Mouse (Mus musculus): ENCODE data around the gene Gm48552. TPM values are rescaled to one million over a fixed set of nuclear protein-coding genes. Genes with fewer than 3 reads are reported as not detected.
A peak's percentile ranks its signal among the peaks of the same experiment; 100 is the strongest.

Gm48552 gene
- not detected in 2 replicates for polyA plus RNA-seq (2012; ENCODE audit: insufficient read depth, insufficient read length, low replicate concordance, missing spikeins)

- H3K4me1 ChIP-seq (ENCODE audit: control insufficient read depth, insufficient read depth, low read length), result peaks cover 22% of the 10 kb centered on the region
- WGBS, result 75% methylated on average over 5 of the region's 5 CpGs
- H3K4me3 ChIP-seq (ENCODE audit: insufficient read depth, low read depth, low read length), result no peak within 1 kb of the TSS
- TF ChIP-seq POLR2A (IDR thresholded peaks at IDR 0.05; ENCODE audit: insufficient read depth, low read depth, low read length), result no peak
- no peak for TF ChIP-seq CTCF (IDR thresholded peaks at IDR 0.05; ENCODE audit: insufficient read depth, low read depth, low read length)
- H3K27ac ChIP-seq (ENCODE audit: insufficient read depth, low read depth, low read length), result no peak within 1 kb of the TSS
Measured at GRCm38 (mm10) chr10:81388505-81389055, at the start of gene Gm48552. TSS of gene Gm48552 (plus strand) at chr10:81389005.

DNA sequence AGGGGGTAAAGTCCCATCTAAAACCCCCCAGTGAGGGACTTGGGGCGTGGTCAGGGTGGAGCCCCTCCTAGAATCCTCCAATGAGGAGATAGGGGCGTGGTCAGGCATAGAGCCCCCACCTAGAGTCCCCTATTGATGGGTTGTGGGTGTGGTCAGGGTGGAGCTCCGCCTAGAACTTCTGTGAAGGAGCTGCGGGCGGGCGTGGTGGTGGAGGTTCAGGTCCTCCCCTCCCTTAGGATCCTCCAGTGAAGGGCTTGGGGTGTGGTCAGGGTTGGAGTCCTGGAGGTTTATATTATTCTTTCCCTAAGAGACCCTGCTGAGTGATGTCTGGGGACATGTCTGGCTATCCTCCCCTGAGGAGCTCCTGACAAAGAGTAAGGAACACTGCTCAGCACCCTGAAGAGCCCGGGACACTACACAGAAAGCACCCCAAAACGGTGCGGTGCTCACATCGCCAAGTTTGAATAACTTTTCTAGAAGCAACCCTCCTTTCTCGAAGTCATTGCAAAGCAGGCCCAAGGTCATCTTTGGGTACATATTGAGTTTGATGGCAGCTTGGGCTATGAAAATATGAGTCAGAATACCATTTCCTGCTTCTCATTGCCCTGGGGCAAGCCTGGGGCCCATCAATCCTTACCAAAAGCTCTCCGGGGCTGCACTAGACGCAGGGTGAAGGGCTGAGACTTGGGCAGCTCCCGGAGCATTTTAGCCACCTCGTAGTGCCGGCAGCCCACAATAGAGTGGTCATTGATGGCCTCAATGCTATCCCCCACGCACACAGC is 48.1 kb upstream of the Gm48552 start:
- WGBS, result 49% methylated on average over 17 of the region's 17 CpGs
- no peak overlapping the region for H3K4me3 ChIP-seq (ENCODE audit: insufficient read depth, low read depth, low read length)
- H3K4me1 ChIP-seq (ENCODE audit: control insufficient read depth, insufficient read depth, low read length), result peaks cover 9% of the 10 kb centered on the region
- TF ChIP-seq POLR2A (IDR thresholded peaks at IDR 0.05; ENCODE audit: insufficient read depth, low read depth, low read length), result no peak
- no peak for TF ChIP-seq CTCF (IDR thresholded peaks at IDR 0.05; ENCODE audit: insufficient read depth, low read depth, low read length)
- no peak overlapping the region for H3K27ac ChIP-seq (ENCODE audit: insufficient read depth, low read depth, low read length)

DNA sequence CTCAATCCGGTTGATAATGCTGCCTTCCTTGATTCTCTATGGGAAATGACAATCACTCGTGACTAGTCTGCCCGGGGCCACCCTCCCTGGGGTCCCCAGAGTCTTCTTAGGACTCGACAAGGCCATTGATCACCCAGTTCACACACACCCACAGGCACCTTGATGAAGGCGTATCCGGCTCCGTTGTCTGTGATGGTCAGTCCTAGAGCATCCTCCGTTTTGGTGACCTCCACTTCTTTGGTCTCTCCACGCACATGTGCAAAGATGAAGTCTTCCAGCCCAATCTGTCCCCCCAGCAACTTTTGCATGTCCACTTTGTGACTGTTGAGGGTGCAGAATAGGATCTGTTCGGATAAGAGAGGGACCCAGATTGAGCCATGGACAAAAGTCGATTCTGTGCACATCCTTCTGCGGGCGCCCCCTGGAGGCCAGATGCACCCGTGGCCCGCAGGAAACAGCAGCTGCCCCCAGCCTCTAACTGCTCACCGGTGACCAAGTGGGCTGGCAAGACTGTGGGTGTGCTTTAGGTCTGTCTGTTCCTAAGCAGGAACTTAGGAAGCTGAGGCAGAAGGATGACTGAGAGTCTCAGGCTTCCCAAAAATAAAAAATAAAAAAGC is 47.4 kb upstream of the Gm48552 start:
- 38% methylated on average over 16 of the region's 16 CpGs for WGBS
- Histone ChIP-seq H3K27ac (ENCODE audit: insufficient read depth, low read depth, low read length) (no peak overlapping the region), H3K4me3 (ENCODE audit: insufficient read depth, low read depth, low read length) (no peak overlapping the region), H3K4me1 (ENCODE audit: control insufficient read depth, insufficient read depth, low read length) (peaks cover 8% of the 10 kb centered on the region)
- TF ChIP-seq POLR2A (IDR thresholded peaks at IDR 0.05; ENCODE audit: insufficient read depth, low read depth, low read length) (no peak), CTCF (IDR thresholded peaks at IDR 0.05; ENCODE audit: insufficient read depth, low read depth, low read length) (peak; percentile 81)

DNA sequence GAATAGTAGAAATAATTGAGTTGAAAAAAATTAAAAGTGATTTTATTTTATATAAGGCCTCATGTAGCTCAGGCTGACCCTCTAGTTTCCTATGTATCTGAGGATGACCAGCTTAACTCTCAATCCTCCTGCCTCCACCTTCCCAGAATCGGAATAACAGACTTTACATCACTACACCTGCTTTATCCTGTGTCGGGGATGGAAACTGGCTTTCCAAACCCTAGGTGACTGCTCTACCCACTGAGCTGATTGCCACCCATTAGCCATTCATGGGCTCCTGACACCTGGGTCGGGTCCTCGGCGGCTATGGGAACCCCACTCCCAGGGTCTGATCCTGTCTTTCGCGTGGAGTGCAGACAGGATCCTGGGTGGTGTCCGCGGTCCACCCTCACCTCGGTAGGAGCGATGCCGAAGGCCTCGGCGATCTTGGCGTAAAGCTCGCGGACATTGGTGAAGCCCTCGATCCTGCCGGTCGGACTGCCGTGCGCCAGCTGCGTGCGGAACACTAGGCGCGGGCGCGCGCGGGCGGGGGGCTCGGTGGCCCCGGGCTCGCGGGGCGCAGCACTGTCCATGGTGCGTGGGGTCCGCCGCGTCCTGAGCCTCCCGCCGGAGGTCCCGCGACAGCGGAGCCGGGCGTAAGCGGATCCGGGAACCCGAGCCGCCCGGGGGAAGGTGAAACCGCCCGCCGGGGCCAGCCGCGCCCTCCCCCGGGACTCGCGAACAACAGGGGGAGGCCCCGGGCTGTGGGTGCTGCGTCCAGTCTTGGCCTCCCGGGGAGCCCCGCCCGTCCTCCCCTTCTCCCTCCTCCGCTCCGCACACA is 45.9 kb upstream of the Gm48552 start, which contains the start of gene Gipc3:
TSS of gene Gipc3 (minus strand) at position 581 of the 820 bp plus-strand sequence.
- Histone ChIP-seq H3K27ac (ENCODE audit: insufficient read depth, low read depth, low read length) (no peak within 1 kb of the TSS), H3K4me3 (ENCODE audit: insufficient read depth, low read depth, low read length) (peak within 1 kb of the TSS; percentile 29), H3K4me1 (ENCODE audit: control insufficient read depth, insufficient read depth, low read length) (peaks cover 18% of the 10 kb centered on the region)
- WGBS, result 6% methylated on average over 67 of the region's 67 CpGs
- TF ChIP-seq POLR2A (IDR thresholded peaks at IDR 0.05; ENCODE audit: insufficient read depth, low read depth, low read length), result no peak
- no peak for TF ChIP-seq CTCF (IDR thresholded peaks at IDR 0.05; ENCODE audit: insufficient read depth, low read depth, low read length)

GRCm38 (mm10) chr10:81344421-81345161 is 44.2 kb upstream of the Gm48552 start:
- H3K27ac ChIP-seq (ENCODE audit: insufficient read depth, low read depth, low read length), result no peak overlapping the region
- 51% methylated on average over 8 of the region's 8 CpGs for WGBS
- H3K4me3 ChIP-seq (ENCODE audit: insufficient read depth, low read depth, low read length), result no peak overlapping the region
- TF ChIP-seq POLR2A (IDR thresholded peaks at IDR 0.05; ENCODE audit: insufficient read depth, low read depth, low read length), result no peak
- H3K4me1 ChIP-seq (ENCODE audit: control insufficient read depth, insufficient read depth, low read length), result peaks cover 23% of the 10 kb centered on the region

DNA sequence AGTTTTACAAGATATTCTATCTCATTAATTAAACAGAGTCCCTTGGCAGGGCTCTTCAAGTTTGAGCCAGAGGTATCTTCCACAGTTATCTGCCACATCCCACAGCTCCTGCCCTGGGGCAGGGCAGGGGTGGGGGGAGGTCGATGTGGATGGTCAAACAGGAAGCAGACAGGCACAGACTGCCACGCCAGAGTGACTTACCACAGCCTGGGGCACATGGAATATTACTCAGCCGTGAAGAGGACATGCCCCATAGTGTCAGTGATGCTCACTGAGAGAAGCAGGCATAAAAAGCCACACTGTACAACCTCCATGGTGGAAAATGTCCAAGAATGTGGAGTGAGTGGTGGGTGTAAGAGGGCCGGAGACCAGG is 43.7 kb upstream of the Gm48552 start:
- Histone ChIP-seq H3K4me3 (ENCODE audit: insufficient read depth, low read depth, low read length) (no peak overlapping the region), H3K27ac (ENCODE audit: insufficient read depth, low read depth, low read length) (no peak overlapping the region), H3K4me1 (ENCODE audit: control insufficient read depth, insufficient read depth, low read length) (peaks cover 24% of the 10 kb centered on the region)
- TF ChIP-seq POLR2A (IDR thresholded peaks at IDR 0.05; ENCODE audit: insufficient read depth, low read depth, low read length) (no peak), CTCF (IDR thresholded peaks at IDR 0.05; ENCODE audit: insufficient read depth, low read depth, low read length) (no peak)
- WGBS, result 89% methylated on average over 4 of the region's 4 CpGs

GRCm38 (mm10) chr10:81346453-81347067 is 42.2 kb upstream of the Gm48552 start:
- Histone ChIP-seq H3K27ac (ENCODE audit: insufficient read depth, low read depth, low read length) (no peak overlapping the region), H3K4me1 (ENCODE audit: control insufficient read depth, insufficient read depth, low read length) (peaks cover 24% of the 10 kb centered on the region), H3K4me3 (ENCODE audit: insufficient read depth, low read depth, low read length) (0 out of 2 replicates have a peak overlapping the region, but pooled peaks have one; percentile 2)
- WGBS, result 29% methylated on average over 55 of the region's 55 CpGs
- TF ChIP-seq CTCF (IDR thresholded peaks at IDR 0.05; ENCODE audit: insufficient read depth, low read depth, low read length), result no peak
- TF ChIP-seq POLR2A (IDR thresholded peaks at IDR 0.05; ENCODE audit: insufficient read depth, low read depth, low read length), result no peak

DNA sequence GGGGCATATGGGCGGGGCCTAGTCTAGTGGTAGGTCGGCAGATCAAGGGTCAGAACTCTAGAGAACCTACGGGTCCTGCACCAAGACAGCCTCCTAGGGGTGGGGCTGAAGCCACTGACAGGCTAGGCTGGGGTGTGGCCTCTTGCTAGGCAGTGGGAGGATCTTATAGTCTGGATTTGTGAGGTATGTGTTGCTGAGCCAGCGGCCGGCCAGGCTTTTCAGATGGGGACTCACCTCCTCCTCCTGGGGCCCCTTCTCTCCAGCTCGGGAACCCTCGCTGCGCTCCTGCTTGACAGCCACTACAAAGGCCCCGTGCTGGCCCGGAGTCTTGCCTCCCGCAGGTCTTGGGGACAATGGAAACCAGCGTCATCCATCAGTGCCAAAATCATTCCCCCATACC is 39.7 kb upstream of the Gm48552 start:
- WGBS, result 22% methylated on average over 12 of the region's 12 CpGs

More for the DNA sequence above, 39.7 kb upstream of the Gm48552 start:
- TF ChIP-seq CTCF (IDR thresholded peaks at IDR 0.05; ENCODE audit: insufficient read depth, low read depth, low read length) (no peak), POLR2A (IDR thresholded peaks at IDR 0.05; ENCODE audit: insufficient read depth, low read depth, low read length) (no peak)
- Histone ChIP-seq H3K4me1 (ENCODE audit: control insufficient read depth, insufficient read depth, low read length) (peaks cover 17% of the 10 kb centered on the region), H3K27ac (ENCODE audit: insufficient read depth, low read depth, low read length) (no peak overlapping the region), H3K4me3 (ENCODE audit: insufficient read depth, low read depth, low read length) (no peak overlapping the region)

All from olfactory bulb, adult 2 months (tissue).